Mouse (Mus musculus) neural tube, postnatal 0 days (tissue): Measurements from ENCODE around the gene Emcn. TPM values are rescaled to one million over a fixed set of nuclear protein-coding genes. Genes with fewer than 3 reads are reported as not detected.

Experiments
- polyA plus RNA-seq: library from polyadenylated mRNA; unstranded; fragments of >200 nt; fragmentation: Nextera tagmentation; extraction: Ambion mirVana; gene quantifications from 2 replicates; pipeline ENCODE4 v1.2.1, GENCODE M21; 2015

Gene Emcn
- polyA plus RNA-seq = 12.3 and 13.2 TPM in 2 replicates

DNA sequence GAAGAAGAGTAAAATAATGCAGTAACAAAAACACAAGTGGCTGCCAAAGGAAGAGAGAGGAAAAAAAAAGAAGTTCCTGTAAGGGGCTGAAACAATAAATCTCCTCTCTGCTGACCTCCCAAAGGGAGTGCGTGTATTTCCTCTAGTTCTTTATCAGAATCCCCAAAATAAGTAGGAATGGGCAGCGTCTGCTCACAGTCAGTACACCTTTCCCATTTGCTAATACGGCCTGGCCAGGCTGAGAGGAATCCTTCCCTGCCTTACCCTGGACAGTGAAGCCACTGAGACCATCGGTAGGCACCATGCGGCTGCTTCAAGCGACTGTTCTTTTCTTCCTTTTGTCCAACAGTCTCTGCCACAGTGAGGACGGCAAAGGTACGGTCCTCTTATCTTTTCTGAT, at the start of gene Emcn:
Gene Emcn (plus strand): TSS at position 130 of the 400 bp plus-strand sequence.

